Mouse (Mus musculus) erythroblast, embryonic 14.5 days (primary cell): Measurements from ENCODE around the gene Cep78.

Source experiments
- GATA1 ChIP-seq: IDR thresholded peaks from 2 replicates; pipeline ENCODE4 v1.6.1; 2012; ENCODE audit warnings: low read length, inconsistent platforms, mixed read lengths
- TAL1 ChIP-seq: IDR thresholded peaks from 3 replicates; pipeline ENCODE4 v1.6.1; 2012; ENCODE audit warnings: low read length, inconsistent platforms, mixed read lengths

GRCm38 (mm10) chr19:15964533-15964932 is 20.3 kb downstream of the Cep78 start:
- TF ChIP-seq GATA1, result no peak
- no peak for TF ChIP-seq TAL1
